Mouse (Mus musculus): ENCODE data around the gene Itfg1. TPM values are rescaled to one million over a fixed set of nuclear protein-coding genes. Genes with fewer than 3 reads are reported as not detected.
A peak's percentile ranks its signal among the peaks of the same experiment; 100 is the strongest.
"Not testable (repeated sequence)": the region's sequence is repeated elsewhere in the genome, so short reads cannot be mapped to it uniquely, and the experiment has no call there.

Gene Itfg1
- total RNA-seq (2017), result 39.3 to 47.3 TPM (median 41.7 TPM) in 3 replicates

GRCm38 (mm10) chr8:85840657-85841488 is at the start of gene Itfg1, which contains the start of gene Phkb:
Gene Itfg1 (minus strand): TSS chr8:85840921.
Gene Phkb (plus strand): TSS chr8:85840959.
- peak; percentile 78 for ATAC-seq (replicated peaks; ENCODE audit: insufficient number of reproducible peaks, low FRiP score, low TSS enrichment, poor library complexity, severe bottlenecking)

GRCm38 (mm10) chr8:85884811-85885210 is 44.1 kb upstream of the Itfg1 start:
- no peak for ATAC-seq (replicated peaks; ENCODE audit: insufficient number of reproducible peaks, low FRiP score, low TSS enrichment, poor library complexity, severe bottlenecking)

GRCm38 (mm10) chr8:85879624-85880023 is 38.9 kb upstream of the Itfg1 start:
- no peak for ATAC-seq (replicated peaks; ENCODE audit: insufficient number of reproducible peaks, low FRiP score, low TSS enrichment, poor library complexity, severe bottlenecking)

GRCm38 (mm10) chr8:85877976-85878375 is 37.3 kb upstream of the Itfg1 start:
- ATAC-seq (replicated peaks; ENCODE audit: insufficient number of reproducible peaks, low FRiP score, low TSS enrichment, poor library complexity, severe bottlenecking), result no peak

GRCm38 (mm10) chr8:85871660-85872059 is 30.9 kb upstream of the Itfg1 start:
- no peak for ATAC-seq (replicated peaks; ENCODE audit: insufficient number of reproducible peaks, low FRiP score, low TSS enrichment, poor library complexity, severe bottlenecking)

GRCm38 (mm10) chr8:85862381-85862780 is 21.7 kb upstream of the Itfg1 start:
- ATAC-seq (replicated peaks; ENCODE audit: insufficient number of reproducible peaks, low FRiP score, low TSS enrichment, poor library complexity, severe bottlenecking), result no peak

GRCm38 (mm10) chr8:85860612-85861011 is 19.9 kb upstream of the Itfg1 start:
- ATAC-seq (replicated peaks; ENCODE audit: insufficient number of reproducible peaks, low FRiP score, low TSS enrichment, poor library complexity, severe bottlenecking), result no peak

GRCm38 (mm10) chr8:85857227-85857896 is 16.6 kb upstream of the Itfg1 start:
- not testable (repeated sequence) for ATAC-seq (replicated peaks; ENCODE audit: insufficient number of reproducible peaks, low FRiP score, low TSS enrichment, poor library complexity, severe bottlenecking)

GRCm38 (mm10) chr8:85854220-85855123 is 13.8 kb upstream of the Itfg1 start:
- no peak for ATAC-seq (replicated peaks; ENCODE audit: insufficient number of reproducible peaks, low FRiP score, low TSS enrichment, poor library complexity, severe bottlenecking)

GRCm38 (mm10) chr8:85845887-85846286 is 5.2 kb upstream of the Itfg1 start:
- ATAC-seq (replicated peaks; ENCODE audit: insufficient number of reproducible peaks, low FRiP score, low TSS enrichment, poor library complexity, severe bottlenecking), result no peak

- ATAC-seq (replicated peaks; ENCODE audit: insufficient number of reproducible peaks, low FRiP score, low TSS enrichment, poor library complexity, severe bottlenecking), result no peak
These were observed 721 bp upstream of the Itfg1 start for GRCm38 (mm10) chr8:85841489-85841795.

- peak; percentile 58 for ATAC-seq (replicated peaks; ENCODE audit: insufficient number of reproducible peaks, low FRiP score, low TSS enrichment, poor library complexity, severe bottlenecking)
These were observed 635 bp downstream of the Itfg1 start for GRCm38 (mm10) chr8:85839916-85840656.

- ATAC-seq (replicated peaks; ENCODE audit: insufficient number of reproducible peaks, low FRiP score, low TSS enrichment, poor library complexity, severe bottlenecking), result no peak
These were observed 27.1 kb downstream of the Itfg1 start for GRCm38 (mm10) chr8:85813621-85814020.

- no peak for ATAC-seq (replicated peaks; ENCODE audit: insufficient number of reproducible peaks, low FRiP score, low TSS enrichment, poor library complexity, severe bottlenecking)
These were observed 39.3 kb downstream of the Itfg1 start for GRCm38 (mm10) chr8:85801408-85801807.

GRCm38 (mm10) chr8:85800164-85800563 is 40.6 kb downstream of the Itfg1 start:
- no peak for ATAC-seq (replicated peaks; ENCODE audit: insufficient number of reproducible peaks, low FRiP score, low TSS enrichment, poor library complexity, severe bottlenecking)

GRCm38 (mm10) chr8:85796392-85796791 is 44.3 kb downstream of the Itfg1 start:
- ATAC-seq (replicated peaks; ENCODE audit: insufficient number of reproducible peaks, low FRiP score, low TSS enrichment, poor library complexity, severe bottlenecking), result not testable (repeated sequence)

- ATAC-seq (replicated peaks; ENCODE audit: insufficient number of reproducible peaks, low FRiP score, low TSS enrichment, poor library complexity, severe bottlenecking), result no peak
These were observed 52.4 kb downstream of the Itfg1 start for GRCm38 (mm10) chr8:85788341-85788740.

GRCm38 (mm10) chr8:85787909-85788308 is 52.8 kb downstream of the Itfg1 start:
- ATAC-seq (replicated peaks; ENCODE audit: insufficient number of reproducible peaks, low FRiP score, low TSS enrichment, poor library complexity, severe bottlenecking), result no peak

Data from monocyte, adult 5-6 weeks (primary cell).